Mouse (Mus musculus): ENCODE results near the gene Coro2b.
A peak's percentile ranks its signal among the peaks of the same experiment; 100 is the strongest.

Coro2b gene

DNA sequence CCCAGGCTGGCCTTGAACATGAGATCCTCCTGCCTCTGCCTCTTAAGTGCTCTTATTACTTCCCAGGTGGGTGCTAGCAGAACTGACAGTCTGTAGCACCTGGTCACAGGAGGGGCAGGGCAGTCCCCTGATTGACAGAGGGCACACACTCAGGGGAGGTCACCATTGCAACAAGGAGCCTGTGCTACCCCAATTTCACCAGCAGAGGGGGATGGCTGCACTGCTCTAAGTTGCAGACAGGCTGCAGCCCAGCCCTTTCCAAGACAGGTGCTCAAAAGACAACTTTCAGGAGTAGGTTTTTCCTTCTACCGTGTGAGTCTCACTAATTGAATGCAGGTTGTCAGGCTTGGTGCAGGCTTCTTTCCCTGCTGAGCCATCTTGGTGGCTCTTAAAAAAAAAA is 66.4 kb downstream of the Coro2b start:
- DNase-seq = peak; percentile 97

DNA sequence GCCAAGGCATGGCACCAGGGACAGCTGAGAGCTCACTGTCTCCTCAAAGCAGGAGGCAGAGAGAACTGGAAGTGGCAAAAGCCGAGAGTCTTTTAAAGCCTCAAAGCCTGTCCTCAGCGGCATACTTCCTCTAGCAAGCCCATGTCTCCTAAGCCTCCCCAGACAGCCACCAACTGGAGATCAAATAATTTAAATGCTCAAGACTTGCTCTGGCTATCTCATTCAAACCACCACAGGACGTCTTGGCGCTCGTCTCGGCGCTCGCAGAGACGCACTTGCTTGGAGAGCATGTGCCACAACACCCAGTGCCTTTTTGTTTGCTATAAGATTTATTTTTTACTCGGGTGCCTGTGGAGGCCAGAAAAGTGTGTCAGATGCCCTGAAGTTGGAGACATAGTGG is 67.1 kb downstream of the Coro2b start:
- peak; percentile 78 for DNase-seq

DNA sequence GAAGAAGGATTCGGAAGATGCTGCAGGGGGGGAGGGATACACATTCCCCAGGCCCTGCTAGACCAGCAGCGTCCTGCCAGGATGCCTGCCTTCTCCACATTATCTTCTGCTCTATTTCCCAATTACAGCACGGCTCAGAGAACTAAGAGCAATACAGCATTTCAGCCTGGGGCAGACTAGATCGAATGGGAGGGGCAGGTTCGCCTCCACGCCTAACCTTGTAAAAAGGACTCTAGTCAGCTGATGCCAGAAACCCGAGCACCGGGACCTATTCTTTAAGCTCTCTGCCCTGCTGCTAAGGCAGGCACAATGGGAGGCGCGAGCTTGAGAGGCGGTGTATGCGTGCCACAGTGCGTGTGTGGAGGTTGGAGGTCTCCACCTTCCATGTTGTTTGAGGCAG is 67.7 kb downstream of the Coro2b start:
- DNase-seq = peak; percentile 99

DNA sequence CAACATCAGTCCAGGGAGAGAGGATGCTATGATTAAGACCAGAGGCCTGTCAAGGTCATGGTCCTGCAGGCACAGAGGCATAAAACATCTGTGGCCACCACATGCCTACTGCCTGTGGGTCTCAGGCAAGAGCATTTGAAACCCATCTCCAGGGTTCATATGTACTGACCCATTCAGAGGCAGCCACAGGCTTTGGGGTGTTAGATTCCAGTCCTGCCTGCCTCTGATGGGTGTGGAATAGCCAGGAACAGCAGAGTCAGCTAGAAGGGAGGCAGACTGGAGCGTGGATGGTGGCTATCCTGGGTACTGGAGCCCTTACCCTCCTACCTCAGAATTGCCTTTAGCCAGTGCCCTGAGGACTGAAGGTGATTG is 69.4 kb downstream of the Coro2b start:
- DNase-seq = no peak

DNA sequence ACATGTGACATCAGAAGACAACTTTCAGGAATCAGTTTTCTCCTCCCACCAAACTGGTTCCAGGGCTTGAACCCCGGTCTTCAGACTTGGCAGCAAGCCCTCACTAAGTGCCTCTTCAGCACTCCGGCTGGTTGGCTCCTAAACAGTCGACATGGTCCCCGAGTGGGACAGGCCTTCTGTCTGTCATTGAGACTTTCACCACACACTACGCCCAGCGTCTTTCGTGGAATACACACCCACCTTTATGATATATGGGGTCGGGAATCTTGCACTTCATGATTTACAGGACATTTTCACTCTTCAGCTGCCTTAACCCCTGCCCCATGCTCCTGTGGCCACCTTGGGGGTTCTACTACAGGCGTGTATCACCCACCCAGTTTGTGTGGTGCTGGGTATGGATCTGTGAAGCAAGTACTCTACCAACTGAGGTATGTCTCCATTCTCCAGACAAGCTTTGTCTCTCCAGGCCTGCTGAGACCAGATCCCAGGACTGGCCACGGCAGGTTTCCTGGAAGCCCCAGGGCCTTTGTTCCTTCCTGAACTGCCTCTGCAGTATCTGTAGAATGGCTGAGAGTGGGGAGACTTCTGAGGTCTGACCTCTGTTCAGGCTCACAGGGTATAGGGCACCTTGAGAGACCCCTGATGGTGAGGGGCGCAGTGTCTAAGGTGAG is 70.0 kb downstream of the Coro2b start:
- DNase-seq = no peak

DNA sequence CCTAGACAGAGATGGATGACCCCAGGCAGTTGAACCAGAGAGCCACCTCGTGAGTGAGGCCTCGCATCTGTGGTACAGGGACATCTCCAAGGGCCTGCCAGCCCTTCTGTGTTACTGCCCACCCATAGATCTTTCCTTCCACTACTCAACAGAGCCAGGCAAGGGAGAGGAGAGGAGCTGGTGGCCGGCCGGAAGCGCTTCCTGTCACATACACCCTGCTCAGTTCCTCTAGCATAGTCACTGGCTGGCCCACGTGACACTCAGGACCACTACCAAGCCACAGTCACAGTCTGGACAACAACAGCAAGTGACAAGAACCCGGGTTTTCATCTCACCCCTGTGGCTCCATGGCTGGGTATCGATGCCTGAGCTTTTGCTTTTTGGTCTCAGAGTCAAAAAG is 70.8 kb downstream of the Coro2b start:
- DNase-seq = no peak

DNA sequence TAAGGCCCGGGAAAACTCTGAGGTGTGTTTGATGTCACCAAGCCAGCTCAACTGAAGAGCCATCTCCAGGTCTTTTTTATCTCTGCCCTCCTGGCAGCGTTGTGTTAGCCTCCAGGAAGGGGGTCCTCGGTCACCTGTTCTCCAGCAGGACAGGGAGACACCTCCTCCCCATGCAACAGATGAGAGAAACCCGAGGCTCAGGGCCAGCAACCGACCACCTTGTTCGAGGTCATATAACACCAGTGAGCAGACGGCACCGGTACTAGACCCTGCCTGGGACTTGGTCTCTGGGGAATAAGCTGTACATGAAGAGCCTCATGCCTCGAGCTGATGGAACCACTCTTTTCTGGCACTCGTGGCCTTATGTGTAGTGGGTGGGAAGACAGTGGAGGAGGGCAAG is 72.1 kb downstream of the Coro2b start:
- DNase-seq = no peak

DNA sequence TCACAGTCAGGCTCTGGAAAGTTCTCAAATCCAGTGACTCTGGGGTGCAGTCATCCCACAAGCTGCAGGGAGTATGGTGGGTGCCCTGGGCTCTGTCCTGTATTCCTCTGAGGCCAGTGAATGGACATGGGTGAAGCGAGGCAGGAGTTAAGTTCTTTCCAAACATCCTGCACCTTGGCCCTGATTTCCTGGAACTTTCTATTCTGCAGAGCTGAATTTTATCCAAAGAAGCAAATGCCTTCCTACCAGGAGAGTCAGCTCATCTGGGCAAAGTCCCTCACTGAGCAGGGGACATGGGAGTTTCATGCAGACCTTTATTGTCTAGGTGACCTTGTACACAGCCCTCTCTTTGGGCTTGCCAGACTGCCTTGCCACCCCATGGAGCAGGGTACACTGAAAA is 75.1 kb downstream of the Coro2b start:
- DNase-seq = no peak

DNA sequence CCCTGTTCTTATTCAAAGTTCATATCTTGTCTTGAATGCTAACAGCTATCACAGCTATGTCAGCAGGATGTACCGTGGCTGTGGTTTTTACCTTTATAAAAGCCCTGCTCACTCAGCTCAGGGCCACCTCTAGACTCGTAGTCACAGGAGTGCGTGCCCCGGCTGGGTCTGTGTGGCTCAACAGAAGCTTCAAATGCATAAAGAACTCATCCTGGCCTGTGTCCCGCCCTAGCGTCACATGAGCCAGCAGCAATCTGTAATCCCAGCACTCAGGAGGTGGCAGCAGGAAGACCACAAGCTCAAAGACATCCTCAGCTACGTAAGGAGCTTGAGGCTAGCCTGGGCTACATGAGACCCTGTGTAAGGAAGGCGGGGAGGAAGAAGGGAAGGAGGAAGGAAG is 75.7 kb downstream of the Coro2b start:
- DNase-seq = no peak

DNA sequence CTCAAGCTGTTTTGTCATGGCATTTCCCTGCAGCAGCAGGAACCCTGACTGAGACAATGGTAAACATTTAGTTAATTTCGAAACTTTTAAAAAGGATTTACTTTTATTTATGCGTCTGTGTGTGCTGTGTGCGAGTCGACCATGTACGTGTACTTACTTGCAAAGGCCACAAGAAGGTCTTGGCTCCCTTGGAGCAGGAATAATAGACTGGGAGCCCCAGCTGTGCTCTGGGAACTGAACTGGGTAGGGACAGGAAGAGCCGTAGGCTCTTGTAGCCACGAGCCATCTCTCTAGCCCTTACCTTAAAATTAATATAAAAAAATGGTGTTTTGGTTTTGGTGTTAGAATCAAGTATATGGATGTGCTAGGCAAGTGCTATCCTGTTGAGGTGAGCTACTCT is 76.8 kb downstream of the Coro2b start:
- DNase-seq = no peak

DNA sequence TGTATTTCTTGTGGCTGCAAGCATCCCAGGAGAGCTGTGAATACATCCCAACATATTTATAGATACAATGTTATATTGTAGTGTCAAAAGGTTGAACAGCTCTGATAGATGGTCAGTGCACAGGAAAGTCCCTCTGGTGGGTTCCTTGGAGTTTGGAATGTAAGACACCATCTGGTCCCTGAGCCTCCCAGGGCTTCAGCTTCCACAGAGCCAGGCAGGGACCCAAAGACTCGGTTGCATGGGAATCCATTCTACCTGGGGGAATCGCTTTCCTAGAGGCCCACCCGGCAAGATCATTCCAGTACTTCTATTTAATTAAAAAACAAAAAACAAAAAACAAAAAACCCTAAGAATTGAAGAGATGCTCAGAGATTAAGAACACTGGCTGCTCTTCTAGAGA is 78.4 kb downstream of the Coro2b start:
- no peak for DNase-seq

DNA sequence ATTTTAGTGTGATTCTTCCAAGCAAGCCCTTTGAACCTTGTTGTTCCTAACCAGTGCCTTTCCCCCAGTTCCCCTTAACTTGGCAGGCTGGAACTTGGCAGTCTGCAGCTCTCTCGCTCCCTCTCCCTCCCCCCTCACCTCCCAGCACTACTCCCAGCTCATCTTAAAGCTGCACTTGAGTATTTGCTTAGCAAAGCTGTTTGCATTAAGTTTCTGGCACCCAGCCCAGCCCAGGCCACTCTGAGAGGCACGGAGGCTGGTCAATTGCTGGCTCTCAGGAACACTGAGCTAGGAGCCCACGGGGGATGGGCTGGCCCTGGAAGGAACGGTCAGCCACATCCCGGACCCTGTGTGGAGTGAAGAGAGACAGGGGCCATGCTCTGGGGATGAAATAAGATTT is 80.8 kb downstream of the Coro2b start:
- DNase-seq = no peak

DNA sequence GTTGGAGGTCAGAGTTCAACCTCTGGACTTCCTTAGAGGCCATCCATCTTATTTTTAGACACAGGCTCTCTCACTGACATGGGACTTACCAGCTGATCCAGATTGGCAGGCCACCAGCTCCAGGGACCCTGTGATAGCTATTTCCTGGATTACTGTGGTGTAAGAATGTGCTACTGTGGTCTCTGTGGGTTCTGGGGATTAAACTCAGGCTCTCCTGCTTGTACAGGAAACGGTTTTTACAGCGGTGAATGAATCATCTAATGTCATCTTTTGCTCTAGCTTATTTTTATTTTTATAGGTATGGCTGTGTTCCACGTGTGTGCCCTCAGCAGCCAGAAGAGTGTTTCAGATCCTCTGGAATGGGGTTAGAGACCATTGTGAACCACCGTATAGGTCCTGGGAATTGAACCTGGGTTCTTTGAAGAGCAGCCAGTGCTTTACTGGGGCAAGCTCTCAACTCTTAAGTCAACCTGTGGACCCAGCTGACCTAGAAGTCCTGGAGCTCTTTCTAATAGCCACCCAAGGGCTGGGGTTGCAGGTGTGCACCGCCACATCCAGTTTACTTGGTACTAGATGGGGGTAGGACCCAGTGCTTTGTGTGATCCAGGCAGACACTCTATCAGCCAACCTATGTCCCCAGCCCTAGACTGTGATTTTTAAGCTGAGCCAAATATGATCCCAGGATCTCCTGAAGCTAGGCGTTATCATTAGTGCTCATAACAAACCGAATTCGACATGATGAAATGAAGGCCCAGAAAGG is 81.5 kb downstream of the Coro2b start:
- no peak for DNase-seq

DNA sequence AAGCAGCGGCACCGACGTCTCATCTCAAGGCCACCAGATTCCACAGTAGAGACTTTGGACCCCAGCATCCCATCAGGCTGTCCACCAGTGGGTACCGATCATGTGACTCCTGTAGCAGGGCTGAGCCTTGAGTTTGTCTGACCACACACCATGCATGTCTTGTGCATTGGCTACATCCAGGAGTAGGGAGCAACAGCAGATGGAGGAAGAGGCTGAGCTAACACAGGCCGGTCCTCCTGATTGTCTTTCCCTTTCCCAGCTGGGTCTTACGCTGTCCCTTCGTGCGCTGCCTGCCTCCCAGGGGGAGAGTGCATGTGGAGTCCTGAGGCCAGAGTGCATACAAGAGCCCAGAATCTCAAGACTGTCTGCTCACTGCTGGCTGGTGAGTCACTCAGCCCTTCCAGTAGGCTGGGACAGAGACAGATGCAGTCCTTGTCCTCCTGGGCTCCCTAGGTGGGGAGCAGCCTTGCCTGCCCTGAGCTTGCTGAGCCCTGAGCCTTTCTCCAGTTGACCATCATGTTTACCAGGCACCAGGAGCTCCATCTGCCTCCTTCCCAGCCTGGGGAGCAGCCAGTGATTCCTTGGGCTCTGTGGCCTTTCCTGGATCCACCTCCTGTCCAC is 84.4 kb downstream of the Coro2b start:
- DNase-seq = peak; percentile 71

DNA sequence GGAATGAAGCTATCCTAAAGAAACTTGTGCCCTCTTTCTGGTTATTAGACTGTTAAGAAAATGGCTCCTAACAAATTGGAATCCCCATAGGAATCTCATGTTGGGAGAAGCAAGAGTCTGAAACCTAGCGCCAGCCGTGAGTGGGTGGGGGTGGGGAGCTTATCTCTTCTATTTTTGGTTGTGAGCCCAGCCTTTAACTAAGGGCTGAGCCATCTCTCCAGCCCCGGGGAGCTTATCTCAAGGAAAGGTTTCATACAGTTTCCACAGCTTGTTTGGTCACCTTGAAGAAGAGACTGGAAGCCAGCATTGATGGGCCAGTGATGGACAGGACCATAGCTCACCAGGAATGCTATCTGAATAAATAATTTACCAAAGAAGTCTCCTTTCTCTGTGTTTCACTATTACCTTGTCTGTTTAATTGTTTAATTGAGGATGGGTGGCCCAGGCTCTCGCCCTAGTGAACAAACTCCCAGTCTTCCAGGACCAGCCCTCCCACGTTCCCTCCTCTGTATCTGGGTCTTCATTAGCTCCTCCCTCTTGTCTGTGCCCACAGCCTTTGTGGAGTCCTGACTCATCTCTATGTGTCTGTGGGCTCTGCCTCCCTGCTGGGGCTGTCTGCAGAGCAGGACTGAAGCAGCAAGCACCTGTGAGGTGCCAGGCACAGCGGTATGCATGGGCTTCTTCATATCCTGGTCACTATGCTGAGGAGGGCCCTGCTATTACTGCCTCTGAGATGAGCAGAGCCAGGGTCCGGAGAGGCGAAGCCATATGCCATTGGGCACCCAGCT is 85.1 kb downstream of the Coro2b start:
- DNase-seq = no peak

DNA sequence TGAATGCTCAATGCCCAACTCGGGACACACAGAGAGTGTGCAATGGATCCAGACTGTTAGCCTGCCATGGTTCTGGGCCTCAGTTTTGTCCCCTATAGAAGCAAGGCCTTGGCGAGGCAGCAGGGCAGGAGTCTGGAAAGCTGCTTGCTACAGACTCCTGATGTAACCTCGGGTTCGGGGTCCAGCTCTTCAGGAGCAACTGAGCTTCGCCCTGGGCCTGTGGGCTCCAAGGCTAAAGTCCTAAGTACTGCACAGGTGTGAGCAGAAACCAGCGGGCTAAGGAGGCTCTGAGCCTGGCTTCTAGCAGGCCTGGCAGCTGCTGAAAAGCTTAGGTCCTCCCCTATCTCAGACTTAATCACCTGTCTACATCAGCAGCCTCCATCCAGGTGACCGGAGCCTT is 86.0 kb downstream of the Coro2b start:
- DNase-seq = no peak

DNA sequence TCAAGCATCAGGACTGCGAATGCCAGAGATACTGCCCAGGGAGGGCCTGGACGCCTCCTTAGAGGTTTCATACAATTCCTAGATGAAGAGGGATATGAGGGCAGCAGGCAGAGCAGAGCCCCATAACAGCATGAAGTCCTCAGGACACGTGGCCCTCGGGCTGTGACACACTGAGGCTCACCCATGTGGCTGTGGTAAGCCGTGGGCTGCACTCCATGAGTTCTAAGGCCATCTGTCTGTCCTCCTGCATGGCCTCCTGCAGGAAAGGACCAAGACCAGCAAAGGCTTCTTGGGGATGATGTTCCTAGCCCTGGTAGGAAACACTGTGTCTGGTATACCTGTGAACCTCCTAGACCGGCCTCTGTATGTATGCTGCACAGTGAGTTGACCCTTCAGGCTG is 86.5 kb downstream of the Coro2b start:
- peak; percentile 77 for DNase-seq

DNA sequence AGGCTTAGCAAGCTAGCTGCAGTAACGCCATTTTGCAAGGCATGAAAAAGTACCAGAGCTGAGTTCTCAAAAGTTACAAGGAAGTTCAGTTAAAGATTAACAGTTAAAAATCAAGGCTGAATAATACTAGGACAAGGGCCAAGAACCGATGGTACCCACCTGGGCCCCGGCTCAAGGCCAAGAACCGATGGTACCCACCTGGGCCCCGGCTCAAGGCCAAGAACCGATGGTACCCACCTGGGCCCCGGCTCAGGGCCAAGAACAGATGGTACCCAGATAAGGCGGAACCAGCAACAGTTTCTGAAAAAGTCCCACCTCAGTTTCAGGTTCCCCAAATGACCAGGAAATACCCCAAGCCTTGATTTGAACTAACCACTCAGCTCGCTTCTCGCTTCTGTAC is 89.5 kb downstream of the Coro2b start:
- DNase-seq = peak; percentile 71

DNA sequence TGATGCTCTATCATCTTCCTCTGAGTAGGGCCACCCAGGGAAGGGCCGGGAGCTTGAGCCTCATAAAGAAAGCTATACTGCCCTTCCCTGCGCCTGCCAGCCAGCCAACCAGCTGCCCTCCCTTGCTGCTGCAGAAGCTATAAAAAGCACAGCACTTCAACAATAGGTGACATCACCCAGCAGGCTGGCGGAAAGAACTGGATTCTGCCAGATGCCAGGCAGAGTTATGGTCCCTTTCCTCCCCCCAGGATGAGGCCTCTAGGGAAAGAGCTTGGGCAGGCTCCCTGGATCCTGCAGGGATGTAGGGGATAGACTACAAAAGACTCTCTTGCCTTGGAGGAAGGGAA is 98.1 kb downstream of the Coro2b start:
- DNase-seq = no peak

DNA sequence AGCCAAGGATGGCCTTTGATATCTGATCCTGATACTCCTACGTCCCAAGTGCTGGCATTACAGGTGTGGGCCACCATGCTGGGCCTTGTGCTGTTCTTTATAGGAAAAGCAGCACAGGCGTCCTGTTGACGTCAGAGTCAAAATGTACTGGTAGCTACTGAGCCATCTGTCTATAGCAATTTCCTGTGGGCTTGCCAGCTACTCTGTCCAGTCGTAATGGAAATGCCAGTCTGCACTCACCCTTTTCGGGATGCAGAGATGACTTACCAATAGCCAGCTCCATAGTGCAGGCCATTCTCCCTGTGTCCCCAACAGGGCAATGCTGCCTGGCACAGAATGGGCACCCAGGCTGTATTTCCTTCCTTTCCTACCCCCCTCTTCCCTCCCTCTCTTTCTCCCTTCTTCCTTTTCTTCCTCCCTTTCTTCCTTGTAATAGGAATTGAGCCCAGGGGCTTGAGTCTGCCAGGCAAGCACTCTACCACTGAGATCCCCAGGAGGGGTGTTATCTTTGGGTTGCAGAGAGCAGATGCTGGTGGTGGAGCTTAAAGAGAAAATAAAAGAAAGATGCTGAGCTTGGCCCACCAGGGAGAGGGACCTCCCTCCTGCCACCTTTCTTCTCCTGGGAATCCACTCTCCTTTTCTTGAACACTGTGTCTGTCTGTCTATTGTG is 98.6 kb downstream of the Coro2b start:
- peak; percentile 89 for DNase-seq

DNA sequence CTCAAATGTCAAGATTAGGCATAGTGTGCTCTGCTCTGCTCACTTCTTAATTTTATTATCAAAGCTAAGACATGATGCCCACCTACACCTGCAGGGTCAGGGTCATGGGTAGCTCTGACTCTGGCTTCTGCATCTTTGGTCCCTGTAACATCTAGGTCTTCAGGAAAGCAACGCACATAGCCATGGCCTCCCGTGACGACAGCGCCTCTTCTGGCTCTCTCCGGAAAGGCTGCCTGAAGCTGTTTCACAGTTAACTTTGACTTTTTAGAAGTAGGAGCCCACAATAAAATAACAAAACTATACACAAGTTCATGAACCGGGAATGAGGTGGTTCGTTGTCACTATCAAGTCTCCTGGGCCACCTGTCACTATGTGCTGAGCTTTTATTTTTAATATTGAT is 99.4 kb downstream of the Coro2b start:
- no peak for DNase-seq

DNA sequence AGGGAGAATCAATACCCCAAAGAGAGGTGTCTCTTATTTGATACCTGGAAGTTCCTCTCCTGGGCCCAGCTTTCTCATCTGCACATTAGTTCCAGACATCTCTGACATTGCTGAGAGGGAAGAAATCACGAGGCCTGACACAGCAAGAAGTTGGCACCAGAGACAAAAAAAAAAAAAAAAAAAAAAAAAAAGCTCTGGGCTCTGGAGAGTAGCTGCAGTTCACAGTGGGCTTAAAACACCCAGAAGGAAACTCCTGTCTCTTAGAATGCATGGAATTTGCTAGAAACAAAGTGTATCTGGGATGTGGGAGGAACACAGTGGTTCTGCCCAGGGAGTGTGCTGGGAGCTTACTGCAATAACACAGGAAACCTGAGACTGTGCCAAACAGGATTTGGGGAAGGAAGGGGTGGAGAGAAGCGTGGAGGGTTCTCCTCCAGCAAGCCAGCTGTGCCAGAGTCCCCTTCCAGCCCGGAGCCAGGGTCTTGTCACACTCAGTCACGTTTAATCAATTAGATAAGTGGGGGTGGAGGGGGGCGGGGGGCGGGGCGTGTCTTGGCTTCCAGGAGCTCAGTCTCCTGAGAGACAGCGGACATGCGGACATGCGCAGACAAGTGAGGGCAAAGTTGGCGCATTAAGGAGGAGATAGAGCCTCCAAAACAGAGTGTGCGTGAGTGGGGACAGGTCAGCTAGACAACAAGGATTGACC is 101.1 kb downstream of the Coro2b start:
- no peak for DNase-seq
